Mouse (Mus musculus) cerebellum, adult 8-10 months (tissue): ENCODE data around the gene S100a10.

Experiments
- DNase-seq: peaks from one replicate; pipeline ENCODE4 v3.0.0; 2022

S100a10 gene

GRCm38 (mm10) chr3:93547749-93548540, 6.9 kb upstream of the S100a10 start:
- no peak for DNase-seq

- DNase-seq, result no peak
Measured at GRCm38 (mm10) chr3:93548541-93549266, 6.2 kb upstream of the S100a10 start.

DNA sequence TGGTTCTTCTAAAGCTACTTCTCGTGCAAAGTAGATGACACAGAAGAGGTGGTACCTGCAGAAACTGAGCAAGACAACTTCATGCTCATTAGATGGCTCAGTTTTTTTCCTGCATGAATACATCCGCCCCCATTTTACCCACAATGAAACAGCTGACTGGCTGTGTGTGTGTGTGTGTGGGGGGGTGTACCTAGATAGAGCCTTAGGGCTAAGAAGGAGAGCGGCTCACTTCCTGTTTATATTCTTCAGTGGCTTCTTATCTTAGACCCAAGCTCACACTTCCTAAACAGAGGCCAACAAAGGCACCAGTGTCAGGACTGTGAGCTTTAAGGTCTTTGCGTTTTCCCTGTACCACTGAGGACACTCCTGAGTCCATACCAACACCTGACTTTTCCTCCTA, 4.9 kb upstream of the S100a10 start:
- DNase-seq, result no peak

GRCm38 (mm10) chr3:93551950-93552901, 2.7 kb upstream of the S100a10 start:
- no peak for DNase-seq

DNA sequence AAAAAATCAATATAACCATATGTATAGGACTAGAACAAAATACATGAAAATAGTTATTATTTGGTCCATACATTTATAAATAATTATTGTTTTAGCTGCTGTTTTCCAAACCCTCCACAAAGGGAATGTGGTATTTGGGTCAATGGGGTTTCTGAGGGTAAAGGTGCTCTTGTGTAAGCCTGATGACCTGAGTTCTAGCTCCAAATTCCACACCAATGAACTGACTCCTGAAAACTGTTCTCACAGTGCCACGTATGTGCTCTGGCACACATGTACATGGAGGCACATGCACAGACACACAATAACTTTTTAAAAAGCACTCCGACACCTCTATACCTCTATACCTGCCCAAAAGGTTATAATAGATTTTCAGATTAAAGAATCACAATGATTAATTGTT, 1.6 kb upstream of the S100a10 start:
- no peak for DNase-seq

DNA sequence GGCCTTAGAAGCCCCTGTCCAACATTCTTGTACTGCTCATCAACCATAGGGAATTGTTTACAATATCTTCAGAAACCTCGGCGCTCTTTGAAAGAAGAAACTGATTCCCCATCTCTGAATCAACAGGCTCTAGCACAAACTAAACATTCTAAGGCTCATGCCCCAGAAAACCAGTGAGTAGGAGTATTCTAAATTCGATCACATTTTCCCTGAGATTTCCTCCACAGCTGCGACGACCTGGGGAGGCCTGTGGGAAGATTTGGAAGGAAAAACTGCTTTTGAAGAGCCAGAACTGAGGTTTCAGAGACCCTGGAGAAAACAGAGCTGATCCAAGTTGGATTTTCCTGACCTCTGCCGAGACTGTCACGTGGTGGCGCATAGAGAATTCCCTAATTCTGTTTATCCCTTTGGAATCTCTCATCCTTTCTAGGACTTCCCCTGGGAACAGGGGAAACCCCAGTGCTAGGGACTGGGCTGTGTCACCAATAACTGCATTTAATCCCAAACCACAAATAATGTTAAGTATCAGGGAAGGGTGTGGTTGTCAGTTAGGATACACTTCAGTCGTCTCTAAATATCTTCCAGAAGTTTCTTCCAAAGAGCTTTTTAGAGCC, 1.0 kb upstream of the S100a10 start:
- no peak for DNase-seq

GRCm38 (mm10) chr3:93554379-93554980, 400 bp upstream of the S100a10 start:
- DNase-seq, result no peak

DNA sequence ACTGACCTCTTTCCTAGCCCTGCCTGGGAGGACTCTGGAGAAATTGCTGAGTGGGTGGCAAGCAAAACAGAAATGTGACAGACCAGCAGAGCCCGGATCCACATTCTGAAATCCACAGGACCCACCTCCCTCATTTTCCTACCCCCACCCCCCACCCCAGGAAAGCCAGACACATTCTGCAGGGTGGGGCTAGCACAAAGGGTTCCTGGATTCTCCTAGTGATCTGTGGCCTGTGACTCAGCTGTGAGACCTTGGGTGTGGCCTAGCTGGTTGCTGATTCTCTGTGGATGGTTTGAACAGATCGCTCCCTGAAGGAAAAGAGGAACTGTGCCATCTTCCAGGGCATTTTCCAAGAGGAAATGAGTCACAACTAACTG, 986 bp downstream of the S100a10 start:
- no peak for DNase-seq

GRCm38 (mm10) chr3:93556599-93556998, 1.7 kb downstream of the S100a10 start:
- DNase-seq, result no peak

GRCm38 (mm10) chr3:93557471-93557870, 2.6 kb downstream of the S100a10 start:
- no peak for DNase-seq

DNA sequence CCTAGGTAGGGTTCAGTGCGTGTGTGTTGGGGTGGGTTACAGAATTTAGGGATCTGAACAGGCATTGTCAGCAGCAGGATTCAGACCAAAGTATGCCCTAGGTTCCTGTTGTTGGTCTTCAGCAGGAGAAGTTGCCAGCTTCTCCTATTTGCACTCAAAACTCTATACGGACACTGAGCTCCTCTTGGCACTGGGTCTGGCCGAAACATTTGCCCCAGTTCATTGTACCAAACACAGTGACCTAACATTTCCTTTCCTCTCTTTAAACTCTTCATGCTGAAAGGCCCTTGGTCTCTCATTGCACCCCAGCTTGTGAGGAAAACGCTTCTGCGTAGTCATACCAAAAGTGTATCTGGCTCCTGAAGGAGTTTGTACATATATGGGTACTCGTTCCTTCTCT, 5.1 kb downstream of the S100a10 start:
- DNase-seq, result no peak

GRCm38 (mm10) chr3:93562372-93562771, 7.5 kb downstream of the S100a10 start:
- no peak for DNase-seq

DNA sequence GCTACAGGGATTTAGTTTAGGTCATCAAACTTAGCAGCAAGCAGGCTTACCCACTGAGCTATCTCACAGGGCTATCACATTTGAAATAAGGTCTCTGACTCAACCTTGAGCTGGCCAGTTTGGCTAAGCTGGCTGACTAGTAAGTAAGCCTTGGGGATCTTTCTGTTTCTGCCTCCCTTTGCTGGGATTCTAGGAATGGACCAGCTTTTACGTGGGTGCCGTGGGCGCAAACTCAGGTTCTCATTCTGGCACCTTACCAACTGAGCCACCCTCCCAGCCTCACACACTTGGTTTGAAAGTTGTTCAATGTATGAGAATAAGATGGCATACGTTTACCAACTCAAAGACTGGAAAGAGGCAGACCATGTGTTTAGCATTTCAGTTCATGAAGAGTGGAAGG, 8.3 kb downstream of the S100a10 start:
- no peak for DNase-seq

- DNase-seq, result no peak
Measured at GRCm38 (mm10) chr3:93566892-93567291, 12.0 kb downstream of the S100a10 start.

DNA sequence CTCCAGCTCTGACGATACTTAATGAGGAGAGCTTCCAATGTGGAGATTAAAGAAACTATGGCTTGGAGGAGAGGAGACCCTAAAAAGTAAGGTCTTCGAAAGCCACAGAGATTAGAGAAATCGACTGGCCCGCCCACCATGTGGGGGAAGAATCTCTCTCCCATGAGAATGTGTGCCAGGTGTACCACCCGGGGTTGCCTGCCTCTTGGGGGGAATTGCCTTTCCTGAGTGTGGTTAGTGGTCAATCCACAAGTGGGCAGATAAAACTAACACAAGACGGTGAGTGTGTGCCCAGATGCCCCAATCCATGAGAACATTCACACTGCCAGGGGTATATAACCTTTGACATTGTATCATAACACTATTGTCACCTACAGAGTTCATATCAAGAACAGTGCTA, 12.8 kb downstream of the S100a10 start:
- DNase-seq, result no peak

DNA sequence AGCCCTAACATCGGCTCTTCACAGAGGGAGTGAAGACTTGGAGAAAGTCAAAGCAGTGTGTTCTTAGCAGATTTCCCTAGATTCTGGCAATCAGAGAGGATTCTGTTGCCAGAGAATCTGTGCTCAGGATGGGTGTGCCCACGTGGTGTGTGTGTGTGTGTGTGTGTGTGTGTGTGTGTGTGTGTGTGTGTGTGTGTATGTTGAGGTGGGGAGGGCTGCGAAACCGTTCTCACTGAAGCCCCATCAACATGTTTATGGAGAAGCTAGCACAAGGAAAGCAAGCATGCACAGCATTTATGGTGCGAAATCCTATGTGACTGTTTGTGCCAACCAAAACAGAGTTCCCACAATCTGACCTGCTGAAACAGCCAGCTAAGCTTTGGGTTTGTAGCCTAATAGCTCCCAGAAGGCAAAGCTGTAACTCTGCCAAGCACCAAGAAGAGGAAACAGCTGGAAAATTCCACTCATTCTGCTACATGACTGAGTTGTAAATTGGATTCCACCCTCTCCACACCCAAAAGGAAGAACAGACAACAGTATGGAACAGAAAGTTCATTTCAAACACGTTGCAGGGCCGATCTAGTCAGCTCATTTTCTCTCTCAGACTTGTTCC, 13.7 kb downstream of the S100a10 start:
- DNase-seq, result no peak

GRCm38 (mm10) chr3:93569046-93569445, 14.2 kb downstream of the S100a10 start:
- DNase-seq, result no peak

GRCm38 (mm10) chr3:93572058-93572791, 17.3 kb downstream of the S100a10 start:
- DNase-seq, result no peak

DNA sequence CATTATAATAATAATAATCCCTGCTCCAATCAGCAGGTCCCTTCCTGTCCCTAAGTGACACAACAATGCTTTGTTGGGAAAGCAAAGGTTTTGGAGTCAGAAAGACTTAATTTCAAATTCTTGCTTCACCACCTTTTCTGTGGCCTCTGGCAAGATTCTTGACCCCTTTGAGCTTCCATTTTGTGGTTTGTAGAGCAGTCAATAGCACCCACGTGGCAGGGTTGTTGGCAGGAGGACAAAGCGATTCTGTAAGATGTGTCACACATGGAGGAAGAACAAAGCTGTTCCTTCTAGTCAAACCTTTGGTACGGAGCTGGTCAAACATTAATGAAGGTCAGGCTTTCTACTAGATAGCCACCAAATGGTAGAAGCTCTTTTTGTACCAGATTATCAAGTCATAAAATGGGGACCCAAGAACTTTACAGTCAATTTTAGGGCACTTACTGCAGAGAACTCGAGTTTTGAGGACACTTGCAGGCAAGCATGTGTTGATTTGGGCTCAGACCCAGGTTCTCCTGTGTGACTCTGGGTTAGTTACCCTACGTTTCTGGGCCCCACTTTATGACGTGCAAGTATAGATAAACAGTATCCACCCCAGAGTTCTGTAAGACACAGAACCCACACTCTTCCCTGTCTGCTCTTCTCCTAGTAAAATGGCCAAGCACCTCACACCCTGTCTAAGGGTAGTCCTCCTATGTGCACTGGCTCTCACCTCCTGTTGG, 24.6 kb downstream of the S100a10 start:
- DNase-seq, result no peak

- DNase-seq, result no peak
Measured at GRCm38 (mm10) chr3:93580039-93580403, 25.1 kb downstream of the S100a10 start.

DNA sequence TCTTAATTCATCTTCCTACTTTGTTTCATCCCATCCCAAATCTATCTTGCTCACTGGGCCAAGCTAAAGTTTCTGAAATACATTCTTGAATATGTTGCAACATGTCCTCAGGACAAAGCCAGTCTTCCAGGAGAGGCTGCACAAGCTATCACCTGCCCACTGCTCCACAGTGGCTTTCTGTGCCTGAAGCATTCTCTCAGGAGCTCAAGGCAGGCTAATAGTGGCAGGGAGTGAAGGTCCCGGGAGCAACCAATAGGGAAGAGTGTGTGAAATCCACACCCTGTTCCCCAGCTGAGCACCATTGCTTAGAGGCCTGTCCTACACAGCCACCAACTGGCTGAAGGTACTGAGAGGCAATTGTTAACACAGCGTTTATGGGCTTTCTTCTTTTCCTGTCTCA, 26.1 kb downstream of the S100a10 start:
- no peak for DNase-seq
